Mouse (Mus musculus) CH12.LX (cell line): ENCODE data around the gene Efnb2. TPM values are rescaled to one million over a fixed set of nuclear protein-coding genes. Genes with fewer than 3 reads are reported as not detected.

Experiments
- DNase-seq: peaks from one replicate; pipeline ENCODE4 v3.0.0-alpha.2; 2013; ENCODE audit errors: extremely low read depth
- H3K27ac ChIP-seq: 2 replicates; pipeline ENCODE4 v1.5.1; 2012; ENCODE audit warnings: low read depth, mild to moderate bottlenecking, control low read depth, moderate library complexity; ENCODE audit not compliant: insufficient read depth
- H3K27me3 ChIP-seq: replicated peaks from 2 replicates; pipeline ENCODE3; 2012; ENCODE audit warnings: inconsistent platforms
- H3K36me3 ChIP-seq, 2 experiments: replicated peaks in 1 of 2; 2 replicates each; pipeline versions ENCODE3 to v1.6.1; 2012; ENCODE audit warnings: inconsistent platforms in 1 of 2, low read length in 1 of 2, mild to moderate bottlenecking in 1 of 2, mixed read lengths in 1 of 2, moderate library complexity in 1 of 2; ENCODE audit not compliant: control insufficient read depth in 1 of 2, insufficient read depth in 1 of 2
- H3K4me1 ChIP-seq, 2 experiments: 2 replicates each; pipeline ENCODE4 v1.6.1; 2012; ENCODE audit warnings: inconsistent platforms in 1 of 2, moderate library complexity in 1 of 2; ENCODE audit not compliant: insufficient read depth in 2 of 2, control insufficient read depth in 1 of 2
- H3K4me2 ChIP-seq: 2 replicates; pipeline ENCODE4 v1.6.1; 2012; ENCODE audit warnings: low read depth, mild to moderate bottlenecking, control low read depth; ENCODE audit not compliant: poor library complexity, insufficient read depth, severe bottlenecking
- H3K4me3 ChIP-seq, 3 experiments: fragments of 150-350 bp in 1 of 3; sonication (generic) in 1 of 3; replicated peaks in 1 of 3; 2 replicates each; pipeline versions ENCODE3 to v1.5.1; 2011 to 2012; ENCODE audit warnings: low read depth in 2 of 3, low read length in 2 of 3, mild to moderate bottlenecking in 2 of 3, moderate library complexity in 2 of 3, control low read depth in 1 of 3, improper control_type of control experiment in 1 of 3, inconsistent platforms in 1 of 3, mixed read lengths in 1 of 3; ENCODE audit not compliant: poor library complexity in 1 of 3
- H3K79me2 ChIP-seq: replicated peaks from 2 replicates; pipeline ENCODE4 v1.6.1; 2012; ENCODE audit warnings: mild to moderate bottlenecking, moderate library complexity; ENCODE audit not compliant: control insufficient read depth, poor library complexity, insufficient read depth, severe bottlenecking; ENCODE audit errors: extremely low read depth
- H3K9ac ChIP-seq: 2 replicates; pipeline ENCODE4 v1.6.1; 2012; ENCODE audit warnings: low read depth, mild to moderate bottlenecking, control low read depth, moderate library complexity; ENCODE audit not compliant: insufficient read depth
- H3K9me3 ChIP-seq: replicated peaks from 2 replicates; pipeline ENCODE3; 2012; ENCODE audit warnings: low read length, inconsistent platforms, mixed read lengths
- CHD2 ChIP-seq: IDR thresholded peaks from 2 replicates; pipeline ENCODE4 v1.6.1; 2011; ENCODE audit warnings: low read length, improper control_type of control experiment
- CTCF ChIP-seq, 2 experiments: IDR thresholded peaks in 1 of 2; conservative IDR thresholded peaks in 1 of 2; 2 replicates each; pipeline ENCODE4 v1.5.1; 2011 to 2012; ENCODE audit warnings: low read depth in 2 of 2, low read length in 2 of 2, improper control_type of control experiment in 1 of 2, inconsistent platforms in 1 of 2, mild to moderate bottlenecking in 1 of 2, moderate library complexity in 1 of 2
- EP300 ChIP-seq: IDR thresholded peaks from 2 replicates; pipeline ENCODE4 v1.6.1; 2011; ENCODE audit warnings: low read length, improper control_type of control experiment
- GABPA ChIP-seq: IDR thresholded peaks from 2 replicates; pipeline ENCODE4 v1.6.1; 2012; ENCODE audit warnings: low read depth, low read length, improper control_type of control experiment, inconsistent platforms; ENCODE audit not compliant: insufficient replicate concordance
- HCFC1 ChIP-seq: IDR thresholded peaks from 2 replicates; pipeline ENCODE4 v1.6.1; 2012; ENCODE audit warnings: low read depth, mild to moderate bottlenecking, inconsistent platforms, low read length, improper control_type of control experiment
- IRF4 ChIP-seq: IDR thresholded peaks from 2 replicates; pipeline ENCODE4 v1.6.1; 2014; ENCODE audit warnings: low read depth, mild to moderate bottlenecking, inconsistent platforms, low read length, improper control_type of control experiment
- JUND ChIP-seq: conservative IDR thresholded peaks from 2 replicates; pipeline ENCODE4 v1.6.1; 2011; ENCODE audit warnings: low read depth, low read length, improper control_type of control experiment
- MAFK ChIP-seq: IDR thresholded peaks from 2 replicates; pipeline ENCODE4 v1.6.1; 2011; ENCODE audit warnings: low read length, improper control_type of control experiment; ENCODE audit not compliant: insufficient replicate concordance
- MAZ ChIP-seq: IDR thresholded peaks from 2 replicates; pipeline ENCODE4 v1.6.1; 2012; ENCODE audit warnings: low read depth, mild to moderate bottlenecking, inconsistent platforms, low read length, improper control_type of control experiment, moderate library complexity
- MEF2A ChIP-seq: IDR thresholded peaks from 2 replicates; pipeline ENCODE4 v1.6.1; 2014; ENCODE audit warnings: low read depth, mild to moderate bottlenecking, inconsistent platforms, low read length, improper control_type of control experiment, borderline replicate concordance
- MYC ChIP-seq: IDR thresholded peaks from 2 replicates; pipeline ENCODE4 v1.6.1; 2011; ENCODE audit warnings: low read depth, mild to moderate bottlenecking, improper control_type of control experiment, low read length
- NRF1 ChIP-seq: IDR thresholded peaks from 2 replicates; pipeline ENCODE4 v1.6.1; 2014; ENCODE audit warnings: low read depth, mild to moderate bottlenecking, inconsistent platforms, low read length, improper control_type of control experiment, moderate library complexity
- PAX5 ChIP-seq: IDR thresholded peaks from 2 replicates; pipeline ENCODE4 v1.6.1; 2012; ENCODE audit warnings: low read length, inconsistent platforms, mixed read lengths
- POLR2A ChIP-seq: IDR thresholded peaks from 2 replicates; pipeline ENCODE4 v1.6.1; 2011; ENCODE audit warnings: low read depth, mild to moderate bottlenecking, improper control_type of control experiment, low read length
- RAD21 ChIP-seq: IDR thresholded peaks from 2 replicates; pipeline ENCODE4 v1.6.1; 2011; ENCODE audit warnings: low read depth, mild to moderate bottlenecking, low read length, improper control_type of control experiment, moderate library complexity
- RCOR1 ChIP-seq: conservative IDR thresholded peaks from 2 replicates; pipeline ENCODE4 v1.6.1; 2012; ENCODE audit warnings: low read depth, mild to moderate bottlenecking, inconsistent platforms, low read length, improper control_type of control experiment
- TBP ChIP-seq: conservative IDR thresholded peaks from 2 replicates; pipeline ENCODE4 v1.6.1; 2011; ENCODE audit warnings: low read depth, low read length, improper control_type of control experiment
- UBTF ChIP-seq: IDR thresholded peaks from 2 replicates; pipeline ENCODE4 v1.6.1; 2012; ENCODE audit warnings: low read depth, mild to moderate bottlenecking, inconsistent platforms, low read length, improper control_type of control experiment, moderate library complexity
- USF1 ChIP-seq: IDR thresholded peaks from 2 replicates; pipeline ENCODE4 v1.6.1; 2014; ENCODE audit warnings: low read depth, mild to moderate bottlenecking, inconsistent platforms, low read length, improper control_type of control experiment
- USF2 ChIP-seq: conservative IDR thresholded peaks from 2 replicates; pipeline ENCODE4 v1.6.1; 2011; ENCODE audit warnings: low read depth, low read length, improper control_type of control experiment
- ZC3H11A ChIP-seq: IDR thresholded peaks from 2 replicates; pipeline ENCODE4 v1.6.1; 2012; ENCODE audit warnings: low read depth, mild to moderate bottlenecking, inconsistent platforms, low read length, improper control_type of control experiment
- ZMIZ1 ChIP-seq: IDR thresholded peaks from 2 replicates; pipeline ENCODE4 v1.6.1; 2012; ENCODE audit warnings: low read depth, mild to moderate bottlenecking, inconsistent platforms, low read length, improper control_type of control experiment
- ZNF384 ChIP-seq: IDR thresholded peaks from 2 replicates; pipeline ENCODE4 v1.6.1; 2012; ENCODE audit warnings: low read depth, low read length, improper control_type of control experiment, inconsistent platforms
- dilution Hi-C: fragments of 300-500 bp; cut with MboI; formaldehyde crosslinking; loops from 2 replicates; pipeline ENCODE4 v1.14.3; 2020; ENCODE audit warnings: low sequenced_read_pairs; ENCODE audit not compliant: extremely low pct_unique_long_range_greater_than_20kb, extremely low pct_ligation_motif_present
- in situ Hi-C: fragments of 300-500 bp; cut with MboI; formaldehyde crosslinking; loops from 3 replicates; pipeline ENCODE4 v1.14.3; 2019; ENCODE audit warnings: low sequenced_read_pairs, low pct_ligation_motif_present, low pct_unique_long_range_greater_than_20kb, mixed read lengths
- polyA plus RNA-seq: library from polyadenylated mRNA; unstranded; fragments of >175 nt; gene quantifications from 2 replicates; pipeline ENCODE4 v1.2.1, GENCODE M21; 2012; ENCODE audit warnings: low read depth; ENCODE audit not compliant: insufficient read length
- total RNA-seq, 2 experiments: library from RNA; depleted of rRNA; stranded (reverse); fragments of 300-350 nt in 1 of 2; fragments of >200 nt in 1 of 2; gene quantifications; 2 replicates each; pipeline ENCODE4 v1.2.3; 2012 to 2014

Efnb2 gene
- total and polyA plus RNA-seq, 3 experiments, result 0.06 to 0.25 TPM; not detected in 1

GRCm38 (mm10) chr8:8611928-8612327 is 49.1 kb downstream of the Efnb2 start:
- in situ Hi-C loops (no loop called here), dilution Hi-C loops (no loop called here)
- no peaks in the 10 kb centered on the region for H3K4me1 ChIP-seq
- no peak for DNase-seq
- no peak overlapping the region for H3K4me3 ChIP-seq
- H3K27me3 ChIP-seq, result no peaks in the 10 kb centered on the region
- no peak overlapping the region for H3K27ac ChIP-seq
- TF ChIP-seq CHD2 (no peak), UBTF (no peak), USF1 (no peak), POLR2A (no peak), RAD21 (no peak), CTCF (conservative IDR thresholded peaks at IDR 0.05 in 1 of 2, IDR thresholded peaks at IDR 0.05 in 1 of 2; ENCODE audit: low read depth in 2 of 2, low read length in 2 of 2) (no peak), HCFC1 (no peak), EP300 (no peak), IRF4 (no peak), USF2 (no peak), TBP (no peak), ZC3H11A (no peak), MEF2A (no peak)
- TF ChIP-seq, all 38 proteins: peak for 0
- H3K4me2 ChIP-seq, result no peak overlapping the region
- H3K36me3 ChIP-seq, result no peaks in the 10 kb centered on the region
- peaks cover 69% of the 10 kb centered on the region for H3K9me3 ChIP-seq
- no peaks in the 10 kb centered on the region for H3K79me2 ChIP-seq
- no peak overlapping the region for H3K9ac ChIP-seq

GRCm38 (mm10) chr8:8609791-8610190 is 51.3 kb downstream of the Efnb2 start:
- no peaks in the 10 kb centered on the region for H3K4me1 ChIP-seq
- H3K4me2 ChIP-seq, result no peak overlapping the region
- H3K36me3 ChIP-seq, result no peaks in the 10 kb centered on the region
- DNase-seq, result no peak
- dilution Hi-C loops, result no loop called here
- no peak overlapping the region for H3K4me3 ChIP-seq
- in situ Hi-C loops, result no loop called here
- no peaks in the 10 kb centered on the region for H3K79me2 ChIP-seq
- peaks cover 71% of the 10 kb centered on the region for H3K9me3 ChIP-seq
- no peak overlapping the region for H3K9ac ChIP-seq
- no peak for TF ChIP-seq MAFK
- TF ChIP-seq MYC, result no peak
- TF ChIP-seq RAD21, result no peak
- TF ChIP-seq PAX5, result no peak
- TF ChIP-seq TBP, result no peak
- TF ChIP-seq ZMIZ1, result no peak
- no peak for TF ChIP-seq NRF1
- TF ChIP-seq RCOR1, result no peak
- TF ChIP-seq CTCF (conservative IDR thresholded peaks at IDR 0.05 in 1 of 2, IDR thresholded peaks at IDR 0.05 in 1 of 2; ENCODE audit: low read depth in 2 of 2, low read length in 2 of 2), result no peak
- no peak for TF ChIP-seq ZNF384
- no peak for TF ChIP-seq JUND
- TF ChIP-seq GABPA, result no peak
- TF ChIP-seq MAZ, result no peak
- no peaks in the 10 kb centered on the region for H3K27me3 ChIP-seq
- no peak overlapping the region for H3K27ac ChIP-seq
